Mouse (Mus musculus) right cerebral cortex, adult 2 months (tissue): ENCODE results near the gene Muc13.

ENCODE experiments used
- DNase-seq, 2 experiments: peaks; one replicate each; pipeline ENCODE4 v3.0.0; 2021 to 2022; ENCODE audit warnings: low spot score in 2 of 2

Muc13 gene

DNA sequence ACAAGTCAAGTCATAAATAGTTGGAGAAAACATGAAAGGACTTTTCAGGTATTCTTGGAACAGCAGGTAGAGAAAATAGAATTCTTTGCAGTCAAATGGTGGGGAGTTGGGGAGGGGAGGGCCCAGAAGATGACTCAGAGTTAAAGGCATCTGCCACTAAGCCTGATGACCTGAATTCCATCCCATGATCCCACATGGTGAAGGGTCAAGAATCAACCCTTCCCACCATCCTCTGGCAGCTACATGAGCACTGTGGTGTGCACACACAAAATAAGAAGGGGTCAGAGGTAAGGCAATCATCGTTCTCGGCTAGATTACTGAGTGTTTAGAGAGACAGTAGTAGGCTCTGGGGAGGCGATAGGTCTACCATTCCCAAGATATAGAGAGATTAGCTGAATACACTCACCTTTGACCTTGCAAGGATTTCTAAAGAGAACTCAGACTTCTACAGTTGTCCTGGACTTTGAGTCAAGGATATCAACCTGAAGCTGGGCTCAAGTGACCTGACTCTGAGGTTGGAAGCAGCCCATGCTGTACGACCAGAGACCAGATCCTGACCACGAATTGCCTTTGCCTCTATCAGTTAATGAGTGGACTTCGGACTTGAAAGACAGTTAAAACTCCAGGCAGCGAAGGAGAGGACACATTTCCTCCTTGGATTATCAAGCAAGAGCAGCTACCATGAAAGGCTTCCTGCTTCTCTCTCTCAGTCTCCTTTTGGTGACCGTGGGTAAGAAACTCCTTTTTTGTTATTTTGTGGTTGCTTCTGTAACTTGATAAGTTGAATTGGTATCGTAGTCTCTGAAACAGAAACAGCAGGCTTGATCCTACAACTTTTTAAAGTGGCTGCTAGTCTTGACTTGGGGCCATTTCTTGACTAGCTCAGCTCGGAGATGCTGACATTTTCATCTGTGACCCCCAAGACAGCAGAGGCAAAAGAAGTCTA, at the start of gene Muc13:
Gene Muc13, plus strand, starts transcription at position 192 of the 946 bp plus-strand sequence.
- DNase-seq: no peak

DNA sequence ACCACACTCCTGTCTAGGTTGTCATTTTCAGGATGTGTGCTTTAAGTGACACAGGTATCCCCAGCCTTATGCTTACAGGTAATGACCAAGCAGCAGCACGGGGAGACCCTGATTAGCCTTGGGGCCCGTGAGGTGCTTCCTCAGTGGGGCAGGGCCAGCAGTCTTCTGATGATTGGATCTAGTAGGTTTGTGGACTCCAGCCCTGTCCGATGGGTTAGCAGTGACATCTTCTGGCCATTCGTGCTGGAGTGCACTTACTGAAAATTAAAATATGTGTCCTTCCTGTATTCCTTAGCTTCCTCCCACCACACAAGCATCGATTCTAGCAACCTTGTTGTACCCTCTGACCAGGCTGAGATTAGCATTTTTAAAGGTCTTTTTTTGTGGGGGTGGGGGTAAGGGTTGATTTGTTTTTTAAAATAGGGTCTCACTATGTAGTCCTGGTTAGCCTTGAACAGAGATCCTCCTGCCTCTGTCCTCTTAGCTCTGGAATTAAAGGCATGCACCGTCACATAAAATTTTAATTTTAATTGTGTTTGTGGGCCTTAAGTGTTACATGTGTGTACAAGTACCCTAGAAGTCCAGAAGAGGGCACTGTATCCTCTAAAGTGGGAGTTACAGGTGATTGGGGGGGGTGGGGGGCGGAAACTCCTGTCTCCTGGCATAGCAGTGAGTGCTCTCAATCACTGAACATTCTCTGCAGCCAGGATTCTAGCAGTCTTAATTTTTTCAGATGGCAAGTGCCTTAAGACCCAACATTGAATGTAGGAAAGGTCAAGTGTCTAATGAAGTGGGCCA, 49.0 kb upstream of the Muc13 start:
- peak; percentile 66 to 69 for DNase-seq

DNA sequence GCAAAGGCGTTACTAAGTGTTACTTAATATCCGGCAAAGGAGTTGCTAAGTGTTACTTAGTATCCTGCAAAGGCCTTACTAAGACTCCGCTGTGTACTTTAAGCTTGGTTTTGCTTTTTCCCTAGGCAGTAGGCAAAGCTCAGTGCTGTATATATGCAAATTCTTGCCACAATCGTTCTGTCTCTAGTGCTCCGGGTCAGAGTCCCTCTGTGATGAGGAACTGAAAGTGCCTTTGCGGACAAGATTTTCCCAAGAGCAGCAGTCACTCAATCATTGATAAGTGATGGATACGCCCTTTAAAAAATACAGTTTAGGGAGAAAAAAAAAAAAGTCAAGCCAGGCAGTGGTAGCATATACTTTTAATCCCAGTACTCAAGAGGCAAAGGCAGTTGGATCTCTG, 48.4 kb upstream of the Muc13 start:
- DNase-seq: no peak

DNA sequence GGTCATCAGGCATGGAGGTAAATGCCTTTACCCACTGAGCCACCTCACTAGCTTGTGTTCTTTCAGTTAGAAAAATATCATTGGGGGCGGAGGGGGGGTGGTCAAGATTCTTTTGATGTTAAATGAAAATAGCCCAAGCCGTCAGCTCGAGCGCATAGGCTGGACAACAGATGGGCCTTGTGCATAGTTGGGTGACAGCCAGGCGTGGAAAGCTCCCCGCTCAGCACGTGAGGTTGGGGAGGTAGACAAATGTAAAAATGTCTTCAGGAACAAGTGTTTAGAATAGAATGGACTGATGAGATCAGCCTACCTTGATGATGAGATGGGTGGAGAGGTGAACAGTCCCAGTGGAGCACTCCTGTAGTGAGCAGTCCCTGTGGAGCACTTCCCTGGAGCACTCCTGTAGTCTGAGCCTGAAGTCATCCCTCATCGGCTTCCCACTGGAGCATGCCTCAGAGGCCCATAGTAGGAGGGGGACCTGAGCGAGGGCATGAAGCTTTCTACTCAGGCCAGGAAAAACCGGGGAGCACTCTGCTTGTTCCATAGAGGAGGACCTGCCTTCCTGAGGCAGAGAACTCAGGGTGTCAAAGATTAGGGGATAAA, 47.7 kb upstream of the Muc13 start:
- no peak for DNase-seq

DNA sequence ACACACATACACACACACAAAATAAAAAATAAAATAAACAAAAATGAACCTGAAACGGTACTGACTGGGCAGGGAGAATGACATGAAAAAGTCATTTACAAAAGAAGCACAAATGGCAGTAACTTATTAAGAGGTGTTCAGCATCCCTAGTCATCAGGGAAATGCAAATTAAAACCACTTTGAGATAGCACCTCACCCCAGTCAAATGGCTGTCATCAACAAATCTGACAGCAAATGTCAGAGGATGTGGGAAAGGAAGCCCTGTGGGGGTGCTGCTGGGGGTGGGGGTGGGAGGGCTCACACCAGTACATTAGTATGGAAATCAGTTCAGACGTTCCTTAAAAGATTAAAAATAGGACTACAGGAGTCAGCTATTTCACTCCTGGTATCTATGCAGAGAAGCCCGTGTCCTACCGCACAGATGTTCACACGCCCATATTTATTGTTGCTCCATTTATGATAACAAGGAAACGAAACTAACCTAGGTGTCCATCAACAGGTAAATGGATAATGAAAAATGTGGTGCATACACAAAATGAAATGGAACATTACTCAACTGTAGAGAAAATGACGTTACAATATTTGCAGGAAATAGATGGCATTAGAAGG, 46.4 kb upstream of the Muc13 start:
- DNase-seq: no peak

DNA sequence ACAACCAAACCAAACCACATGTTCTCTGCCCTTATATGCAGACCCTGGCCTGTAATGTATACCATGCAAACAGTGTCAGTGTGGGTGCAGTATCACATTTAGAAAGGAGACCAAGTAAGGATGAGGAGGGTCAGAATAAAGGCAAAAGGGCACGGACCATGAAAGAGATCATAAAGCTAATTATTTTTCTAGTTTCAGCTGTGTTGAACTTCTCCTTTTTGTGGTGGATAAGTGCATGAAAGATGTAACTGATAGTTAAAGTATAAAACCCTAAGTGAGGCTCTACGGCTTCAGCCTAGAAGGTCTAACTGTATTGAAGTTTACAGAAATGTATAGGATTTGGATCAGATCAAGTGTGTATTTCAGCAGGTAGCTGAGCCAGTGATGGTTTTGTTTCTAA, 45.8 kb upstream of the Muc13 start:
- no peak for DNase-seq

DNA sequence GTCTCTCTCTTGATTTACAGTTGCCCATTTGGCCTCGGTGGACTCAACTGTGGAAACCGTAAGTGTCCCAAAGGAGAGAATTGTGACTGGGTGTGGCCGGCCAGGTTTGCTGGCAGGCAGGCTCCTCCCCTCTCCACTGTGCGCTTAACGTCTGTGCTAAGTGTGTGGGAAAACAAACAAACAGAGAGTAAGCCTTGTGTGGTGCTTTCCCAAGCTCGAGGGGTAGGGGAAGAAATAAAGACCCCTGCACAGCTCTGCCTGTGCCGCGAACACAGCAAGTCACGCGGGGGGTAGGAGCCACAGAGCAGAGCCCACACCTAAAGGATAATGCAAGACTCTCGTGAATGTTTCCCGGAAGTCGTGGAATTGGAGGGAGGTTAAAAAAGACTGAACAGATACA, 42.7 kb upstream of the Muc13 start:
- DNase-seq: no peak

DNA sequence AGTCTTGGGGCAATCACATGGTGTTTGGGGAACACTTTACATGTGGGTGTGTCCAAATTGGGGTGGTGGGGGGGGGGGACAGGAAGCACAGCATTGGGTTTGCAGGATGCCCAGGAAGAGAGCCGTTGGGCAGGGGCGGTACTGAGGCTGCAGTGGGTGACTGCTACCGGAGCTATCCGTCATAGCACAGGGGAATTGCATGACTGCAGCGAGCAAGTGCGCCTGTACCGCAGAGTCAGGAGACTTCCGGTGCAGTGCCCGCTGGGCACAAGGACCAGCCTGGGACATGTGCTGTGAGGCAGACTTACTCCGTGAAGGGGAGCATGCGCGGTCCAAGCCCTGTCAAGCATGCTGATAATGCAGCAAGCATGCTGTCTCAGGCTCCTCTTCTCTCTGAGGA, 42.2 kb upstream of the Muc13 start:
- DNase-seq: no peak

DNA sequence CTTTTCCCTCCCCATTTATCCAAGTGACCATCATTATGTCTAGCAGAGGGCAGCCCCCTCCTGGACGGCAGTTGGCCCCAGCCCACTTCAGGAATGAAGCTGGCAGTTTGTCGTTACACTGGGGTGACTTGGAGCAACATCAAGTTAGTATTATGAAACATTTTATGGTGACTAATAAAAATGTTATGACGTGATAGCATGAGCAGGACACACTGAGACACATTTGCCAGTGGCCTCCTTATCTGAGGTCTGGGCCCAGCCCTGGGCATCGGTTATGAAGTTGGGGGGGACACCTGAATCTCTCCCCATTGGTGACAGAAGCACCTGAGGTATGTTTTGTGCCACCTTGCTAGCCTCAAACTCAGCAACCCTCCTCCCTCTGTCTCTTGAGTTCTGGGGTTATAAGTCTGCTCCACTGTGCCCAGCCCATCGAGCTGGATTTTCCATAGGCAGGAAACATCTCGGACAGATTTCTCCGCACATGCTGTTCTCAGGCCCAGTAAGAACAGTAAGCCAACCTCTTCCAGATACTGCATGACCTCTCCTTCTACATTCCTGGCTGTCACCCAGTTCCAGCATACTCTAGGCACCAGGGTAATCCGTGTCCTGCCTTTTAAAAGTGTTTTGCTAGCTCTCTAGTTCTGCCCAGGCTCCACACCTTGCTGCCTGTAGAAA, 40.8 kb upstream of the Muc13 start:
- no peak for DNase-seq

DNA sequence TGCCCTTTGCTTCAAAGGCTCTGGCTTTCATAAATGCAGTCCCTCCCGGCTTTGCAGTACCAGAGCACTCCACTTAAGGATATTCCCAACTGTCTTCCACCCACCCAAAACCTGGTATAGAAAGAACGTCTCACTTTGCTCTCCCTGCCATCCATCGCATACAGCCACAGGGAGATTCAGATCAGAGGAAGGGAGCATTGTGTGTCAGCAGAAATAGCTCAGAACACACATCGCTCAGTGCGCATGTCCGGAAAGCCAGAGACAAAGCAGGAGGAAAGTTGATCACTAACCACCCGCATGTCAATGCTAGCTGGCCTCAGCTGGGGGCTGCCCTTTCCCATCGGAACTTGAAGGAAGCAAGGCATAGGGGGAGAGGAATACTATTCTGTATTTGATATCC, 38.5 kb upstream of the Muc13 start:
- peak; percentile 43 to 53 for DNase-seq

DNA sequence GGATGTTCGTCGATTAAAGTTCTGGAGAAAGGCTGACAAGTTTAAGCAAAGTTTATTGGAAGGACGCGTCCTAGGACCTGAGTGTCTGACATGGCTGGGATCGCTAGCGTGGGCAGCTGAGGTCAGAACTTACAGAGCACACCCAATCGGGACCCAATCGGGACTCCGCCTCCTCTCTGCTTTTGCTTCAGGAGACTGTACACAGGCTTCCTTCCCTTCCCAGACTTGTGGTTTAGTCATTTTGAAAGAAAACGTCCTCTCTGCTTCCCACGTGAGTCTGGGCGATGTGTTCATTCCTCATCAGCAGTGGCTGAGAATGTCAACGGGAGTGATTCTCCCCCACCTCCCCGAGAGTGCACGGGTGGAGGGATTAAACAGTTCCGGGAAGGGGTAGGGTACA, 37.9 kb upstream of the Muc13 start:
- DNase-seq: no peak

DNA sequence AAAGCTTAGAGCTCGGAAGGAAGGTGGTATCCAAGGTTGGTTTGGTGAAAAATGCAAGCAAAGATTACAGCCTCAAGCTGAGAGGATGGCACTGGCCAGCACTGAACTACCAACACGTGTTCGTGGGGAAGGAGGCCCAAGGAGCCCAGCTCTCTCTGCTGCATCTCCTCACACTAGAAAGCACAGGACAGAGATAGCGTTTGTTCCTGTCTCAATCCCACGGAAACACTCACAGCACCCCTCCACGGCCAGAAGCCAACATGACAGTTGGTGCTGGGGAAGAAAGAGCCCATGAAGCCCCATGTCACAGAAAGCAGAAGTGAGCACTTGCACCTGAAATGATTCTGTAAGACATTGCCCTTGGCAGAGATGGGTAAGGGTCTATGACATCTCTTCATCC, 37.4 kb upstream of the Muc13 start:
- no peak for DNase-seq

DNA sequence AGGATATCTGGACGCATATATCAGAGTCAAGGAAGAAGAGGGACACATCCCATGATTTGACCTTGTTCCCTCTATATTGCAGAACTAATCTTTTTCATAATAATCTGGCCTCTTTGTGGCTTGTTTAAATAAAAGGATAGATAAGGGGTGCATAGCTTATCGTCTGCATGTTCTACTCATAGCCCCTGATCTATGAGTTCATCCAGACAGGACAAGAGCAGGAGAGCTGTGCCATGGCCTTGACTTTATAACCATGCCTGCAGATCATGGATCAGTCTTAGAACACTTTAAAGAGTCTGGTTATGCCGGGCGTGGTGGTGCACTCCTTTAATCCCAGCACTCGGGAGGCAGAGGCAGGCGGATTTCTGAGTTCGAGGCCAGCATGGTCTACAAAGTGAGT, 34.6 kb upstream of the Muc13 start:
- no peak for DNase-seq

DNA sequence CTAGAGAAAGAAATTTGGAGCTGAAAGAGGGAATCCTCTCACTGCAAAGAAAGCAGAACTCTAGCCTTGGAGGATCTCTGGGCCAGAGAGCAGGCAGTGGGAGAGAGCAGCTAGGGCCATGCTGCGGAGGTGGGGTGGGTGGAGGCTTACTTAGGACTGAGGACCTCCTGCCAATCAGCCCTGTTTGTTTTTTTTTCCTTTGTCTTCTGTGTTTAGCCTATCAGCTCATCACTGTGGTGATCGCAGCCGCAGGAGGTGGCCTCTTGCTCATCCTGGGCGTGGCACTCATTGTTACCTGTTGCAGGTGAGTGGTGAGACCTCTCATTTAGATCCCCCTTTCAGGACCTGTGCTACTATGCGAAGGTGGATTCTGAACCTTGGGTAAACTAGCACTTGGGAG, 33.3 kb upstream of the Muc13 start:
- no peak for DNase-seq

DNA sequence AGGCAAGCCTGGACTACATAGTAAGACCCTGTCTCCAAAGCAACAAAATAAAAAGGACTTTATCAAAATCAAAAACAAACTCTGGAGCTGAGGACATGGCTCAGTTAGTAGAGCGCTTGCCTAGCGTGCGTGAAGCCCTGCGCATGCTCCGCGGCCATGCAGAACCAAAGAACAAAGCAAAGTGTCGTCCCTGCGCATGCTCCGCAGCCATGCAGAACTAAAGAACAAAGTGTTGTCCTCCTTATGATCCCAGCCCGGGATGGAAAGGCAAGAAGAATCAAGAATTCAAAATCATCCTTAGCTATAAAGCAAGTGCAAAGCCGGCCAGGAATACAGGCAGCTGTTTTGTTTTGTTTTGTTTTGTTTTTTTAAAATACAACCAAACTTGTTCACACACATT, 32.8 kb upstream of the Muc13 start:
- DNase-seq: no peak

DNA sequence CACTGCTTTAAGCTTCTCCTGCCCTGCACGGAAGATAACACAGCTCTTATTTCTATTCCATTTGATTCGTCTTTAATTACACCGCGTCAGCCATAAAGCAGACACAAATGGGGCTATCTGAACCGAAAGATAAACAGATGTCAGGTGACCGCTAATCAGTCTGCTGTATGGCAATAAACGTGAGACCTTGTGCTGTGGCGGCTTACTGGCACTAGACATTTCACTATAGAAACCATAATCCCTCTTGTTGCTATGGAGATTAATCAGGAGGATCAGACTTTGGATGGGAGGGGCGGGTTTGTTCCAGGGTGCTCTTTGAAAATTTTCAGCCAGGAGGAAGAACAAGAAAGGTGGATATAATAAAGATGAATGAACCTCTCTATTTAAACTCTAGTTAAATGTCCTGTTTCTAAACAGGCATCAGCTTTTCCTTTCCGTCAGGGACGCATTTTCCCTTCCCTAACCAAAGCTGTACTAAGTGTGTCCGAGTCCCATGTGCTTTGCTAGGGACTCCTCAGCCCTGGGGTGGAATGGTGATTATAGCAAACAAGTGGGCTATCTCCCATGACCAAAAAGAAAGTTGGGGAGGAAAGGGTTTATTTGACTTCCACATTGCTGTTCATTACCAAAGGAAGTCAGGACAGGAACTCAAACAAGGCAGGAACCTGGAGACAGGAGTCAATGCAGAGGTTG, 29.2 kb upstream of the Muc13 start:
- no peak for DNase-seq

DNA sequence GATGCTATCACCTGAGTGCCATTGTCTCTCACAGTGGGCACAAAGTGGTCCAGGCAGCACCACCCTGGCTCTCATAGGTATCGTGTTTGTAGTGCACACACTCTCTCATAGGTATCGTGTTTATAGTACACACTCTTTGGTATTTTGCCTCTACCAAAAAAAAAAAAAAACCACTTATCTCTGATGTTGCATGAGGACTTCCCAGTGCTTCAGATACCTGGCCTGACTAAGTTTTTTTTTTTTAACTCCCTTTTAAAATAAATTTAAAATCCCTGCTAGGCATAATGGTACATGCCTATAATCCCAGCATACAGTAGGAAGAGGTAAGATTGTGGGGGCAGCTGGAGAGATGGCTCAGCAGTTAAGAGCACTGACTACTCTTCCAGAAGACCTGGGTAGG, 28.4 kb upstream of the Muc13 start:
- DNase-seq: no peak

DNA sequence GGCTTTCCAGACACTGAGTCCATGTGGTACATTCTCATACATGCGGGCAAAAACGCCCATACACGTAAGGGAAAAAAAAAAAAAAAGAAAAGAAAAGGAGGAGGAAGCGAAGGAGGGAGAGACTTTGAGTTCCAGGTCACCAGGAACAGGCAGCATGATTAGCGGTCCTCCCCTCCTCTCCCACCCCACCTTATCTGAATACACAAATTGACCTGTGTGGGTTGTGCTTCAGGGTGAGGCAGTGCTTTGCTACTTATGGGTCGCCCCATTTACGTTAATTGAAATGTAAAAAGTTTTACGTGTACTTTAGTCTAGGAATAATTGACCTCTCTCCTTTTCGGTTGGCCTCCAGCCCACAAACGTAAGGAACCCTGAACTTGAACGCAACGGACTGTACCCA, 27.5 kb upstream of the Muc13 start:
- no peak for DNase-seq

DNA sequence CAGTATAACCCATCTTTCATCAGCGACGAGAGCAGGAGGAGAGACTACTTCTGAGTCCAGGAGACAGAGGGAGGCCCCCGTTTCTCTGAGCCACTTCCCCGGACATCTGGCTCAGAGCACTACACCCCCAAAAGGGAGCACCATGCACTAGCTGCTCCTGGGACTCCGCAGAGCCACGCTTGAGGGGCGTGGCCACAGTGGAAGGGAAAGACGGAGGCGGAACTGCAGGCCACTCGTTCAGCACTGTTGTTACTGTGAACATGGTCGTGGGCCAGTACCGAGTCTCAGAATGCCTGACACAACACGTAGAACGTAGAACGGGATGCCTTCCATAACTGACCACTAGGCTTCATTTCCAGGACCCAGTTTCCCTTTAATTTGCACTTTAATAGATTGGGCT, 27.1 kb upstream of the Muc13 start:
- no peak for DNase-seq

DNA sequence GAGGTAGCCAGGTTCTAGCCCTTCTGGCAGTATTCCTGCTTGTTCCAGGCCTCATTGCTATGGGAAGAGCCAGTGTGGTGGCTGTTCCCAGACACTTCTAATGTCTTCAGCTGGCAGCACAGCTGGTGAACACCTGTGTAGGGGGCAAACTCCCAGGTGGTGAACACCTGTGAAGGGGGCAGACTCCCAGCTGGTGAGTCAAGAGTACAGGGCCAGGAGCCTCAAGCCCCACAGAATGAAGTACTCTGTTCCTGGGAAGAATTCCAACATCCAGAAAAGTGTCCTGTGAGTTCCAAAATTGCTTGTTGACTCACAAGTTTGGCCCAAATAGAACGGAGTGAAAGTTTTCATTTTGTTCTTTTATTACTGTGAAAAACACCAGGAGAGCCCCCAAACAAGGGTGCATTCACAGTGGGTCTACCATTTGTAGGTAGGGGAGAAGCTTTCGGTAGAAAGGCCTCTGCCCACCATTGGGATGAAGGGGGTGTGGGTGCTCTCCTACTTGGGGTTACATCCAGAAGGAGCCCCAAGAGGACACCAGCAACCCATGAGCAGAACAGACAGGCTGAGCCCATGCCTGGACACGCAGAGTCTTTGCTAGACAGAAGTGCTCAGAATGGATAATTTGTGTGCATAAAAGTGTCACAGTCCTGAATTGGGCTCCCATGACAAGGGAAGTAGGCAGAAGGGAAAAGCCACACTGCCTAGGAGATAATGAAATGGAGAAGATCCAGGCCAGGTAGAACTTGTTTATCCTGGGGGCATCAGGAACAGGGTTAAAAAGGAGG, 25.2 kb upstream of the Muc13 start:
- no peak for DNase-seq
